Mouse (Mus musculus) G1E (cell line): ENCODE measurements around the gene Elovl2. TPM values are rescaled to one million over a fixed set of nuclear protein-coding genes. Genes with fewer than 3 reads are reported as not detected.
A peak's percentile ranks its signal among the peaks of the same experiment; 100 is the strongest.

ENCODE experiments used
- ATAC-seq: 2 replicates; pipeline ENCODE4 v1.8.0; 2016; ENCODE audit warnings: mild to moderate bottlenecking; ENCODE audit not compliant: insufficient number of reproducible peaks, poor library complexity, low FRiP score, severe bottlenecking; ENCODE audit errors: extremely low read depth
- DNase-seq: peaks from one replicate; pipeline ENCODE4 v3.0.0; 2012; ENCODE audit warnings: low spot score
- H3K27me3 ChIP-seq: 2 replicates; pipeline ENCODE4 v1.6.1; 2012; ENCODE audit warnings: mild to moderate bottlenecking, low read length, inconsistent platforms; ENCODE audit not compliant: insufficient read depth
- H3K36me3 ChIP-seq: replicated peaks from 2 replicates; pipeline ENCODE3; 2012; ENCODE audit warnings: mild to moderate bottlenecking, inconsistent platforms
- H3K4me1 ChIP-seq: 2 replicates; pipeline ENCODE4 v1.6.1; 2012; ENCODE audit warnings: low read depth, low read length, inconsistent platforms, mixed read lengths; ENCODE audit not compliant: insufficient read depth
- H3K4me3 ChIP-seq: 2 replicates; pipeline ENCODE4 v1.5.1; 2012; ENCODE audit warnings: low read depth, mild to moderate bottlenecking, inconsistent platforms, low read length, moderate library complexity, mixed read lengths
- H3K9me3 ChIP-seq: replicated peaks from 2 replicates; pipeline ENCODE4 v1.6.1; 2012; ENCODE audit warnings: inconsistent platforms
- CTCF ChIP-seq: IDR thresholded peaks from 2 replicates; pipeline ENCODE4 v1.5.1; 2012; ENCODE audit warnings: low read depth, low read length, inconsistent platforms, mixed read lengths
- GATA1 ChIP-seq: IDR thresholded peaks from 2 replicates; pipeline ENCODE4 v1.6.1; 2012; ENCODE audit warnings: borderline replicate concordance, low read length, inconsistent platforms, mixed read lengths
- GATA2 ChIP-seq: IDR thresholded peaks from 2 replicates; pipeline ENCODE4 v1.6.1; 2012; ENCODE audit warnings: low read depth, low read length, inconsistent platforms, borderline replicate concordance
- POLR2AphosphoS5 ChIP-seq: IDR thresholded peaks from 2 replicates; pipeline ENCODE4 v1.6.1; 2012; ENCODE audit warnings: low read depth, low read length, inconsistent platforms; ENCODE audit not compliant: insufficient replicate concordance
- TAL1 ChIP-seq: conservative IDR thresholded peaks from 2 replicates; pipeline ENCODE4 v1.6.1; 2012; ENCODE audit warnings: low read depth, low read length, inconsistent platforms, mixed read lengths
- polyA plus RNA-seq: library from polyadenylated mRNA; stranded (reverse); fragments of >175 nt; gene quantifications from 2 replicates; pipeline ENCODE4 v1.2.3, GENCODE M21; 2012
- total RNA-seq, 2 experiments: library from RNA; stranded (forward) in 1 of 2; stranded (reverse) in 1 of 2; fragments of 200-1000 nt in 1 of 2; fragments of >200 nt in 1 of 2; fragmentation: Nextera tagmentation in 1 of 2; gene quantifications; 2 replicates each; pipeline ENCODE4 v1.2.3; 2014 to 2017

Gene Elovl2
- total and polyA plus RNA-seq, 3 experiments: 0.05 TPM; not detected in 2

DNA sequence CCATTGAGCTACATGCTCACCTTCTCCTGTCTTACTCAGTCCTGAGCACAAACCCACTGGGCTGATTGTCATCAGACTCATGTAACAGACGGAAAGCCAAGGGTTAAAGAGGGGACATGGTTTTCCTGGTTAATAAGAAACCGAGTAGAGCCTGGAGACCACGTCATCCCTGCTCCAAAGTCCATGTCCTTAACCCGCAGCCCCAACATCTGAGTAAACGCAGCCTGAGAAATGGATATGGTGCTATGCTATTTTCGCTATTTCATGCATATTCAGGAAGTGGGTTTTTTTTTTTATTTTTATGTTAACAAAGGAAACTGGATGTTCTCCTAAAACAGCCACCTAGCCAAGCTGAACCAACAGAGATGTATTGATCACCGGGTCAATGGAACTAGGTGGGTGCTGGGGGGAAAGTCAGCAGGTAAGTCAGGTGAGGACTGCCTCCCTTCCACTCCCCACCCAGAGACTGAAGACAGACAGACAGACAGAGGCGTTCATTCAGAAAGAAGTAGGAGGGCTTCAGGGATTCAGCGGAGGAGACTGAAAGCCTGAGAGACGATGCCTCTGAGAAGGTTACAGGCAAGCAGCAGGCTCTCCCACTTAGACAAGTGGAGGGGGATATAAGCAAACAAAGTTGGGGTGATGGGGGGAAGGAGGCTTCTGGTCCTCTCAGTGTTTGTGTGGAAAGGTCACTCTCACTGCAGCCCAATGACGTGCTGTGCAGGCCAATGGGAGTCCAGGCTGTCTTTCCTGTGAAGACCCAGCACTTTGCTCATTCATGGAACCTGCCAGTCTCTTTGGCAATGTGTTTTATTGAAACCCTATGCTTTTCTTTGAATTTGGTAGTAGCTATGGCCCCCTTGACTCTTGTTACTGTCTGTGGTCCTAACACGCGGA lies 15.9 kb upstream of the Elovl2 start:
- H3K4me3 ChIP-seq: no peak overlapping the region
- no peak for ATAC-seq
- no peak for TF ChIP-seq POLR2AphosphoS5
- TF ChIP-seq TAL1: no peak
- no peak for TF ChIP-seq GATA2
- no peak for TF ChIP-seq GATA1
- no peak for TF ChIP-seq CTCF

GRCm38 (mm10) chr13:41235181-41235580 lies 15.0 kb upstream of the Elovl2 start:
- Histone ChIP-seq H3K36me3 (no peaks in the 10 kb centered on the region), H3K9me3 (no peaks in the 10 kb centered on the region), H3K4me1 (peaks cover 2% of the 10 kb centered on the region; the same call in 1 of the 2 replicates), H3K27me3 (peaks cover 15% of the 10 kb centered on the region), H3K4me3 (no peak overlapping the region)
- no peak for DNase-seq
- TF ChIP-seq POLR2AphosphoS5 (no peak), TAL1 (no peak), GATA1 (no peak), GATA2 (no peak), CTCF (no peak)
- ATAC-seq: no peak

More for the DNA sequence above, 15.9 kb upstream of the Elovl2 start:
- DNase-seq: no peak
- H3K9me3 ChIP-seq: no peaks in the 10 kb centered on the region
- peaks cover 2% of the 10 kb centered on the region; the same call in 1 of the 2 replicates for H3K4me1 ChIP-seq
- peaks cover 16% of the 10 kb centered on the region for H3K27me3 ChIP-seq
- H3K36me3 ChIP-seq: no peaks in the 10 kb centered on the region

DNA sequence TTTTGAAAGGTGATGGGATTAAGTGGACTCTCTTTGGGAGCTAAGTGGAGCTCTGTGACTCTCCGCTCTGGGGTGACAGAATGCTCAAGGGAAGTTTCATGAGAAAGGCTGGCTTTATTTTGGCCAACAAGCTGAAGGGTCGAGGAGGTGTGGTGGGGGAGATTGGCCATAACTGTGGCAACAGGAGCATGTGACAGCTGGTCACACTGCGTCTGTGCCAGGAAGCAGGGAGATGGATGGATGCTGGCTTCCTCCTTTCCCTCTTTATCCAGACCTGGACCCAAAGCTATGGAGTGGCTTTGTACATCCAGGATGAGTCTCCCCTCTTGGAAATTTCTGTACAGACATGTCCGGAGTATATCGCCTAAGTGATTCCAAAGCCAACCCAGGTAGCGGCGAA lies 13.0 kb upstream of the Elovl2 start:
- TF ChIP-seq POLR2AphosphoS5 (no peak), CTCF (no peak), GATA2 (no peak), GATA1 (no peak), TAL1 (no peak)
- Histone ChIP-seq H3K27me3 (0 out of 2 replicates have a peak, but pooled peaks cover 5% of the 10 kb centered on the region), H3K4me1 (no peaks in the 10 kb centered on the region), H3K9me3 (no peaks in the 10 kb centered on the region), H3K36me3 (no peaks in the 10 kb centered on the region), H3K4me3 (no peak overlapping the region)
- no peak for DNase-seq
- no peak for ATAC-seq

DNA sequence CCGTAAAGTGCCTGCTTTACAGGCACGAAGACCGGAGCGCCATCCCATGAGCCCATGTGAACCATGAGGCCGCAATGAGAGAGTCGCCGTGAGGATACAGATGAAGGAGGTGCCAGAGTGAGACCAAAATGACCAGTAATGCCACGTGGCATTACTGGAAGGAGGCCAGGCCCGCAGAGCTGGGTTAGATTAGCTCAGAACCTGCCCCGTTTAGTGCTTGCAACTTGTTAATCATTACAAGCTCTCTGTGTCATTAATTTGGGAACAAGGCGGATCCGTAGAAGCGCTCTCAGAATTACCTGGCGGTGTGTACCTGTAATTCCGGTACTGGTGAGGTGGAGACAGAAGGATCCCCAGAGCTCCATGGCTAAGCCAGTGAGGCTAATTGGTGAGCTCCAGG lies 12.0 kb upstream of the Elovl2 start:
- no peak overlapping the region for H3K4me3 ChIP-seq
- TF ChIP-seq GATA2 (no peak), CTCF (no peak), GATA1 (no peak), TAL1 (no peak), POLR2AphosphoS5 (no peak)
- H3K9me3 ChIP-seq: no peaks in the 10 kb centered on the region
- no peak for DNase-seq
- 0 out of 2 replicates have a peak, but pooled peaks cover 8% of the 10 kb centered on the region for H3K27me3 ChIP-seq
- no peaks in the 10 kb centered on the region for H3K36me3 ChIP-seq
- ATAC-seq: no peak
- H3K4me1 ChIP-seq: no peaks in the 10 kb centered on the region

DNA sequence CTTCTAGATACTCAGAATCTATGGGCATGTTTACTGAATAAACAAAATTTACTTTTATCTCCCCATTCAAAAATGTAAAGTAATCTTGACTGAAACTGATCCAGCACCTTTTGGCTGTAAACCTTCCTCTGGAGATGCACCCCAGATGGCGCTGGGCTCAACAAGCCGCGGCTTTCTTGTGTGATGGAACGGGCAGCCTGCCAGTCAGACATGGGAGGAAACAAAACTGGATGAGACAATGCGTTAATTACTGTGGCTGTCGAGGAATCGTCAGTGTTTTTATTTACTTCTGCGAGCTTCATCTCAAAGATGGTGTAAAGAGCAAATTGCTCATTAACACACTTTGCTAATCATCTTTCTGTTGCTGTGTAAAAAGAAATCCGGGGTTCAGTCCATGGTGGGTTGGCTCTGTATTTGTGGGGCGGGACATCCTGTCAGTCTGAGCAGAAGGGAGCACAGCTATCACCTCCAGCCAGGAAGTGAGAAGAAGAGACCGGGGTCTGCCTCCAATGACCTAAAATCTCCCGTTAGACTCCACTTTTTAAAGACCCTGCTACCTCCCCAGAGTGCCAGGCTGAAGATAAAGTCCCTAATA lies 11.3 kb upstream of the Elovl2 start:
- Histone ChIP-seq H3K36me3 (no peaks in the 10 kb centered on the region), H3K9me3 (no peaks in the 10 kb centered on the region), H3K4me3 (no peak overlapping the region), H3K4me1 (no peaks in the 10 kb centered on the region), H3K27me3 (0 out of 2 replicates have a peak, but pooled peaks cover 5% of the 10 kb centered on the region)
- DNase-seq (no peak), ATAC-seq (no peak)
- no peak for TF ChIP-seq POLR2AphosphoS5
- TF ChIP-seq GATA1: no peak
- TF ChIP-seq CTCF: no peak
- TF ChIP-seq TAL1: no peak
- no peak for TF ChIP-seq GATA2

GRCm38 (mm10) chr13:41230256-41230655 lies 10.1 kb upstream of the Elovl2 start:
- no peak overlapping the region for H3K4me3 ChIP-seq
- H3K36me3 ChIP-seq: no peaks in the 10 kb centered on the region
- ATAC-seq: no peak
- 0 out of 2 replicates have a peak, but pooled peaks cover 5% of the 10 kb centered on the region for H3K27me3 ChIP-seq
- H3K4me1 ChIP-seq: no peaks in the 10 kb centered on the region
- H3K9me3 ChIP-seq: no peaks in the 10 kb centered on the region
- DNase-seq: peak; percentile 6
- TF ChIP-seq GATA1: no peak
- no peak for TF ChIP-seq GATA2
- TF ChIP-seq CTCF: no peak
- TF ChIP-seq POLR2AphosphoS5: no peak
- no peak for TF ChIP-seq TAL1
